Mouse (Mus musculus): ENCODE measurements around the gene Atp8a2.

GRCm38 (mm10) chr14:59686229-59686628 lies 510.8 kb downstream of the Atp8a2 start:
- TF ChIP-seq CTCF (IDR thresholded peaks at IDR 0.05; ENCODE audit: low read depth, low read length), result no peak
- no peak for TF ChIP-seq GATA1 (IDR thresholded peaks at IDR 0.05; ENCODE audit: borderline replicate concordance, low read length)
- no peak for TF ChIP-seq GATA2 (IDR thresholded peaks at IDR 0.05; ENCODE audit: borderline replicate concordance, low read depth, low read length)
- no peak for TF ChIP-seq POLR2AphosphoS5 (IDR thresholded peaks at IDR 0.05; ENCODE audit: insufficient replicate concordance, low read depth, low read length)
